Mouse (Mus musculus) liver, embryonic 11.5 days (tissue): Measurements from ENCODE around the gene Asb16. TPM values are rescaled to one million over a fixed set of nuclear protein-coding genes. Genes with fewer than 3 reads are reported as not detected.

Experiments
- ATAC-seq: fragments of 200-750 bp; cut with Nextera tagmentation; replicated peaks from 2 replicates; pipeline ENCODE4 v1.8.0; 2017; ENCODE audit warnings: moderate number of reproducible peaks, mild to moderate bottlenecking, moderate TSS enrichment, moderate library complexity; ENCODE audit not compliant: low FRiP score
- DNase-seq: peaks from one replicate; pipeline ENCODE4 v3.0.0-alpha.2; 2017; ENCODE audit warnings: low spot score
- H3K27ac ChIP-seq: fragments of 300-500 bp; sonication (generic); 2 replicates; pipeline ENCODE4 v1.5.1; 2014; ENCODE audit warnings: mild to moderate bottlenecking, low read depth, low read length, control low read depth
- H3K27me3 ChIP-seq: fragments of 300-500 bp; sonication (generic); replicated peaks from 2 replicates; pipeline ENCODE4 v1.6.1; 2014; ENCODE audit warnings: low read length, mixed read lengths; ENCODE audit not compliant: control insufficient read depth, insufficient read depth
- H3K36me3 ChIP-seq: fragments of 300-500 bp; sonication (generic); 2 replicates; pipeline ENCODE4 v1.6.1; 2014; ENCODE audit warnings: mild to moderate bottlenecking, low read length, moderate library complexity, mixed read lengths; ENCODE audit not compliant: control insufficient read depth, insufficient read depth
- H3K4me1 ChIP-seq: fragments of 300-500 bp; sonication (generic); replicated peaks from 2 replicates; pipeline ENCODE4 v1.6.1; 2014; ENCODE audit warnings: low read length, mixed read lengths; ENCODE audit not compliant: control insufficient read depth, insufficient read depth
- H3K4me2 ChIP-seq: fragments of 300-500 bp; sonication (generic); 2 replicates; pipeline ENCODE4 v1.6.1; 2014; ENCODE audit warnings: mild to moderate bottlenecking, control low read depth, moderate library complexity
- H3K4me3 ChIP-seq: fragments of 300-500 bp; sonication (generic); 2 replicates; pipeline ENCODE4 v1.5.1; 2014; ENCODE audit warnings: low read depth, low read length, control low read depth
- H3K9ac ChIP-seq: fragments of 300-500 bp; sonication (generic); 2 replicates; pipeline ENCODE4 v1.6.1; 2014; ENCODE audit warnings: low read depth, low read length, control low read depth
- H3K9me3 ChIP-seq: fragments of 300-500 bp; sonication (generic); 2 replicates; pipeline ENCODE4 v1.6.1; 2016; ENCODE audit warnings: low read length, inconsistent platforms, mixed read lengths; ENCODE audit not compliant: control insufficient read depth
- WGBS: fragments of 180-500 bp; shearing (Covaris S2); extraction: QIAGEN DNeasy Blood & Tissue Kit; methylation state at CpG from one replicate; pipeline ENCODE4 v1.1.7; 2014; 5-methylcytosine and 5-hydroxymethylcytosine counted together
- polyA plus RNA-seq: library from polyadenylated mRNA; unstranded; fragments of >200 nt; fragmentation: Nextera tagmentation; extraction: Ambion mirVana; gene quantifications from 2 replicates; pipeline ENCODE4 v1.2.1, GENCODE M21; 2014

The Asb16 gene
- polyA plus RNA-seq, 1 experiment from 2014 or later, result 0.05 TPM

DNA sequence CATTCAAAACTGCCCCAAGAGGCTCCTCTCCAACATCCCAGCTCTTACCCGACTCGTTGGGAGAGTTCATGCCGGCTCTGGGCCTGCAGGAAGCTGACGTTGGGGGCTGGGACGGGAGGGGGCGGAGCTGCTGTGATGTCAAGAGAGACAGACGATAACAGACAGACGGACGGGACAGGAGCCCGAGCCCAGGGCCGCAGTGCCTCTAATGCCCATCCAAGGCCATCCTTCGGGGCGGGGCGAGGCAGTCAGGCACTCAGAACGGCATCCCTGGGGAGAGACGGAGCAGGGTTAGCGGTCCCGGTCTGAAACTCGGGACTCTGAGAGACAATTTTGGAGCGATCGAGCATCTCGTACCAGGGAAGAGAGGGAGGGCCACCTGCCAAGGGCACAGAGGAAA is 43.9 kb upstream of the Asb16 start:
- Histone ChIP-seq H3K9ac (peak overlapping the region; percentile 15; the same call in 1 of the 2 replicates), H3K27ac (no peak overlapping the region), H3K9me3 (no peaks in the 10 kb centered on the region), H3K27me3 (peaks cover 12% of the 10 kb centered on the region; the same call in 1 of the 2 replicates), H3K4me2 (peak overlapping the region; percentile 53), H3K4me1 (peaks cover 60% of the 10 kb centered on the region), H3K36me3 (no peaks in the 10 kb centered on the region), H3K4me3 (peak overlapping the region; percentile 7; the same call in 1 of the 2 replicates)
- DNase-seq, result no peak
- ATAC-seq, result no peak
- 10% methylated on average over 22 of the region's 22 CpGs for WGBS

DNA sequence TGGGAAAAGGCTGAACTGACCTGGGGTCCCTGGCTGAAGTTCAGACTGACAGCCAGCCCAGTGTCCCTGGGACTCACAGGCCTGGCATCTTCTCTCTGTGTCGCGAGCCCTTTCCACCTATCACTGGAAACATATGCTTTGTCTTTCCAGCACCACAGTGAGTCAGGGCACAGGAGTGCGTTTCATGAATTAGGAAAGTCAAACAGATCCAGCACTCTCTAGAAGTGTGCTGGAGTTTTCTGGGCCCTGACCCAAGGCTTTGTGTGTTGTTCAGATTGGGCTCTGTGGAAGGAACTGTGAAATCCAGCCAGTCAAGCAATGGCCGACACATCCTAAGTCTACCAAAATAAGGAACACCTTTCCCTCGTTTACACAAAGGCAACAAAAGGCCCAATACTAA is 43.3 kb upstream of the Asb16 start:
- Histone ChIP-seq H3K9ac (no peak overlapping the region), H3K27ac (no peak overlapping the region), H3K27me3 (peaks cover 12% of the 10 kb centered on the region; the same call in 1 of the 2 replicates), H3K4me1 (peaks cover 55% of the 10 kb centered on the region), H3K4me2 (no peak overlapping the region; the same call in 1 of the 2 replicates), H3K36me3 (no peaks in the 10 kb centered on the region), H3K4me3 (no peak overlapping the region), H3K9me3 (no peaks in the 10 kb centered on the region)
- WGBS, result 72% methylated on average over 5 of the region's 5 CpGs
- ATAC-seq (no peak), DNase-seq (no peak)

DNA sequence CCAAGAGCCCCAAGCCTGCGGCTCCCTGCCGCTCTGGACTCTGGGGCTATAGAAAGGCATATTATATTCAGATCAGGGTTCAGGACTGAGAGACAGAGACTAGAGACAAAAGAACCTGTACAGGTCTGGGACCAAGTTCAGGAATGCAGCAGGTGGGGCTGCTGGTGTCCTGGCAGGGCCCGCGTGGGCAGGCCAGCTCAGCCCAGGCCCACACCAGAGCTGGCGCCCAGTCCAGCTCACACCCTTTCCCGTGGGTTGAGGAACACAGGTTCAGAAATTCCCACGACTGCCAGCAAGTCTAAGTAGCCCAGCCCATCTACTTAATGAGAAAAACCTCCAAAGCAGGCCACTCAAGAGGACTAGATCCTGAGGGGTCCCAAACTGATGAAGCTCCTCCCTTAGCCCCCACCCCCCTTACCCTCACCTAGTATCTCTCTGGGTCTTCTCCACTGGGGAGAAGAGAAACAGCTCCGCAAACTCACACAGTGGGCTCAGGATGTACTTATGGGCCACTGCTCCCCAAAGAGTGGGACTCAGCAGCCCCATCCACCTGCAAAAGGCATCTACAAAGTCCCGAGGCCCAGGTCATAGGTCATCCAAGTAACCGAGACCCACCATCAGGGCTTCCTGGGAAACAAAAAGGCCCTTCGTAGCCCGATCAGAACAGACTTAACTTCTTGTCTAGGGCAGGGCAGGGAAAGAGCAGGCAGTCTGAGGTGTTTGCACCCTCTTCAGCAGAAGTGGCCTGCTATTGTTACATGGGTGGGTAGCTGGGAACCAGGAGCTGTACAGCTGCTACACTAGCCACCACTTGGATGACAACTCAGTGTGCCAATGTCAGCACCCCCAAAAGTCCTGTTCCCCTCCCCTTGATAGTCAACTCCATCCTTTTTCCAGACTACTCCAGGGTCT is 42.2 kb upstream of the Asb16 start:
- H3K27me3 ChIP-seq, result peaks cover 12% of the 10 kb centered on the region; the same call in 1 of the 2 replicates
- no peak overlapping the region for H3K4me2 ChIP-seq
- ATAC-seq (no peak), DNase-seq (no peak)
- H3K9ac ChIP-seq, result no peak overlapping the region
- H3K27ac ChIP-seq, result no peak overlapping the region
- H3K36me3 ChIP-seq, result no peaks in the 10 kb centered on the region
- no peaks in the 10 kb centered on the region for H3K9me3 ChIP-seq
- no peak overlapping the region for H3K4me3 ChIP-seq
- 80% methylated on average over 12 of the region's 12 CpGs for WGBS
- H3K4me1 ChIP-seq, result peaks cover 50% of the 10 kb centered on the region

DNA sequence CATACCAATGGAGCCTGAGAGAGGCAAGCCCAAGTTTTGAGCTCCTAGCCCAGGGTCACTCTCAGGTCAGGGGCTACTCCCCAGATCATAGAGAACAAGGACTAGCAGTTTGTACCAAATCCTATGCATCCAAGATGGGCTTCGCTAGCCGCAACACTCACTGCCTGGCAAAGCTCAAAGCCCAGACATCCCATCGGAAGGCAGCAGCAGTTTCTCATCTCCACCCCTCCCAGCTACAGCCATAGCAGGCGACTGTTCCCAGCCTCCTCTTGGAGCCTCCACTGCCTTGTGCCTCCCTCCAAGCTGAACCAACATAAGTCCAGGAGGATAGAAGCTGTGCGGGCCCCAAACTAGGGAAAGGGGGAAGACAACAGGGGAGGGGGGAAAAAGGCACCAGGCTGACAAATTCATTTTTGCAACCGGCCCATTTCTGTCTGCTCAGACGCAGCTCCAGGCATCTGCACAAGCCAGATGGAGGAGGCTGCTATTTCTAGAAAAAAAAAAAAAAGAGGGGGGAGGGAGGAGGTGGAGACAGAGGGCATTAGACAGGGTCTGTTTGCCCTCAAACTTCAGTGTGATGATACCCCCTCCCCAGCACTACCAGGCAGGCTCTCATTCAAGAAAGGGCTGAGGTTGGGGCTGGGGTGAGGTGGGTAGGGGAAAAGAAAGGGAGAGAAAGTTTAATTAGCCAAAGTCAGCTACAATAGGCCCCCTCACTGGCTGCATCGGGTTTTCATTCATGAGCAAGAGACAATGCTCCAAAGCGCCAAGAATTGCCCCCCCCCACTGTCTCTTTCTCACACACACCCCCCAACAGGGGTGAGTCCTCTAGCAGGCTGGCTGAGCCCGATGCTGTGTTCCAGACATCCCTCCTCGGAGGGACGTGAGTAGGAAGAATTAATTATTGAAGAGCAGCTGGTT is 41.0 kb upstream of the Asb16 start:
- Histone ChIP-seq H3K9ac (0 out of 2 replicates have a peak overlapping the region, but pooled peaks have one; percentile 36), H3K36me3 (no peaks in the 10 kb centered on the region), H3K27me3 (peaks cover 12% of the 10 kb centered on the region; the same call in 1 of the 2 replicates), H3K4me3 (0 out of 2 replicates have a peak overlapping the region, but pooled peaks have one; percentile 0), H3K9me3 (no peaks in the 10 kb centered on the region), H3K4me2 (peak overlapping the region; percentile 95), H3K4me1 (peaks cover 46% of the 10 kb centered on the region), H3K27ac (no peak overlapping the region)
- no peak for ATAC-seq
- no peak for DNase-seq
- 39% methylated on average over 12 of the region's 12 CpGs for WGBS

DNA sequence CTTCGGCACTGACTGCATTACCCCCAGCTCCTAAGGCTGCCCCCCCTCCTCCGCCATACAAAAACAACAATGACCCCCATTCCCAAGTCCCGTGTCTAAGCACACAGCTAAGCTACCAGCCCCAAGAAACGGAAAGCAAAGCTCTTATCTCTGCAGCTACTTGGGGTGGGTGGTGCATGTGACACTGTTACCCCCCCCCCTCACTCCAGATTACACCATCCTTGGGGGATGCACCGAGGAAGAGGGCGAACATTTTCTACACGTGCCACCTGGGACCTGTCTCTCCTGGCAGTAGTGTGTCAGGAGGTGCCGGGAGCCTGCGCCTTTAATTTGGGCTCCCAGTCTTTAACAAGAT is 40.4 kb upstream of the Asb16 start:
- Histone ChIP-seq H3K4me3 (peak overlapping the region; percentile 94; the same call in 1 of the 2 replicates), H3K36me3 (no peaks in the 10 kb centered on the region), H3K9ac (no peak overlapping the region), H3K4me2 (peak overlapping the region; percentile 95), H3K27ac (no peak overlapping the region), H3K4me1 (peaks cover 42% of the 10 kb centered on the region), H3K27me3 (peaks cover 12% of the 10 kb centered on the region; the same call in 1 of the 2 replicates), H3K9me3 (no peaks in the 10 kb centered on the region)
- no peak for DNase-seq
- 32% methylated on average over 9 of the region's 9 CpGs for WGBS
- no peak for ATAC-seq

DNA sequence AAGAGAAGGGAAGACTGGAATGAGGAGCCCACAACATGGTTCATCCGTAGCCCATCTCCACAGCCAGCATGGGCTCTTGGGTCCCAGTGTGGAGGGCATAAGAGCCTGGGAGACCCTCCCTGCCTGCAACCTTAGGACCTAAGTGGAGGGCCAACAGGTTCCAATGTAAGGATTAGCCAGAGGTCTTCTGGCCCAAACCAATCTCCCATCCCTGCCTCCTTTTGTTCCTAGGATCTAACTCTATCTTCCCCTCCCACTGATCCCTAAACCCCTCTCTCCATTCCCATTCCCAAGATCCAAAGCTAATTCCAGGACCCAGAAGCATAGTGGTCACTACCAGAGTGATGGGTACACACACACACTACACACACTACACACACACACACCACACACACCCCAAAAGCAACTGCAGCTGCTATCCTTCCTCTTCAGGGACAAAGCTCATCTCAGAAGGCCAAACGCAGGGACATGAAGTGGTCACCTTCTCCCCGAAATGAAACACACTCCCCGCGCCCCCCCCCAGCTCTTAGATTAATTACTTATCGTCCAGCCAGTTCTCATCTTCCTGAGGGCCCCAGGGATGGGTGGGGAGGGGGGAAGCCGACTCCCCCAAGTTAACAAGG is 39.8 kb upstream of the Asb16 start:
- Histone ChIP-seq H3K9ac (peak overlapping the region; percentile 85; the same call in 1 of the 2 replicates), H3K4me2 (peak overlapping the region; percentile 95), H3K4me3 (peak overlapping the region; percentile 94), H3K36me3 (no peaks in the 10 kb centered on the region), H3K9me3 (no peaks in the 10 kb centered on the region), H3K4me1 (peaks cover 37% of the 10 kb centered on the region), H3K27me3 (peaks cover 12% of the 10 kb centered on the region; the same call in 1 of the 2 replicates), H3K27ac (no peak overlapping the region)
- DNase-seq, result no peak
- WGBS, result 23% methylated on average over 7 of the region's 7 CpGs
- ATAC-seq, result no peak

DNA sequence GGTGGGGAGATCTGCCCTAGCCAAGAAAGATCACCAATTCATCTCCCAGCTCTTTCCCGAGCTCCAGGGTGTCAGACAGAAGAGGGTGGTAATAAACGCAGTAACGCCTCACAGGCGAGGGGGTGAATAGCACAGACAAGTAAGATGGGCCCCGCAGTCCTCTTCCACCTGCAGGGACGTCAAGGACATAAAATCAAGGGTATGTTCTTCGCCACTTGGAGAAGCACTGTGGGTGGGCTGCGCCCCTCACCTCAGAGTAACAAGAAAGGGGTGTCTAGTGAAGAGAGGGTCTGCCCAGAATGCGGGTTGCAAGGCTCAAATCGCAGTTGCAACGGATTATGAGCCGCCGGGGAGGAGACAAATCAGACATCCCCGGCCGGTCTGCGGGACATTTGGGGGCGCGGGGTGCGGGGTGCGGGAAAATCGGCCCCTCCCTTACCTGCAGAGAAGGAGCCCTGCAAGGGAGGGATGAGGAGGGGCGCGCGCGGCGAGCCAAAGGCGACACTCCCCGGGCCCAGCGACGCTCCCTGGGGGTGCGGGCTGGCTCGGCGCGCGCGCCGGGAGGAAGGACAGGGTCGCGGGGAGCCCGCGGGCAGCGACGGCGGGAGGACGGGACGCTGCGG is 39.1 kb upstream of the Asb16 start:
- peaks cover 12% of the 10 kb centered on the region; the same call in 1 of the 2 replicates for H3K27me3 ChIP-seq
- DNase-seq, result no peak
- peak overlapping the region; percentile 94 for H3K4me3 ChIP-seq
- WGBS, result 2% methylated on average over 46 of the region's 47 CpGs
- peak overlapping the region; percentile 95 for H3K4me2 ChIP-seq
- peak; percentile 55 for ATAC-seq
- no peaks in the 10 kb centered on the region for H3K36me3 ChIP-seq
- peak overlapping the region; percentile 85 for H3K9ac ChIP-seq
- peaks cover 32% of the 10 kb centered on the region for H3K4me1 ChIP-seq
- H3K27ac ChIP-seq, result 0 out of 2 replicates have a peak overlapping the region, but pooled peaks have one; percentile 57
- H3K9me3 ChIP-seq, result no peaks in the 10 kb centered on the region
